Mouse (Mus musculus): ENCODE measurements around the gene Gabpb2. TPM values are rescaled to one million over a fixed set of nuclear protein-coding genes. Genes with fewer than 3 reads are reported as not detected.

Gene Gabpb2
- total and polyA plus RNA-seq, 3 experiments = 72.2 to 92.8 (median 82.2) TPM

DNA sequence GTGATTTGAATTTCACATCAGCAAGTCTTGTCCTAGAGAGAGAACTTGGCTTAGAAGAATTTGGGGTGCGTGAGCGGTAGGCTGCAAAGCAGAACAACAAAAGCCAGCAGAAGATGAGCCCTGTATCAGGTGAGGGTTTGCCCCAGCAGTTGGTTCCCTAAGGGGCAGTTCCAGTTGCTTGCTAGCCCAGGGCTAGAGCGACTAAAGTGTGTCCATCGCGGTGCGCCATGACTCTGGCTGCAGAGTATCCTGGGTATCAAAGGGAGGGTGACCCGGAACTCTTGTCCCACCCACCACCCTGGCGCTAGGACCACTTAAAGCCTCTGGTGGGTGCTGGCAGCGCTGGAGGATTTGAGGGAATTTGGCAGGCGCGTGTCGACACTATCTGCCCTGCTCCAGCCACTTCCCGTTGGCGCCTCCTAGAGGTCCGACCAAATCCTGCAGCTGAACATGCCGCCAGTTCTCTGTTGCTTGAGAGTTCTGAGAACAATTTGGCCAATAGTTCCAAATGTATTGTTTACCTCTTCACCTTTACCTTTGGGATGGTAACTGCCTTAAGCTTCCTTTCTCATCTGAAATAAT, 43.6 kb downstream of the Gabpb2 start (continued):
- TF ChIP-seq POLR2AphosphoS5 (IDR thresholded peaks at IDR 0.05; ENCODE audit: borderline replicate concordance, low read depth, low read length) (no peak), TAL1 (IDR thresholded peaks at IDR 0.05; ENCODE audit: low read length) (no peak), RAD21 (IDR thresholded peaks at IDR 0.05; ENCODE audit: low read depth, low read length) (peak; percentile 64), MAX (IDR thresholded peaks at IDR 0.05; ENCODE audit: low read length) (no peak)

GRCm38 (mm10) chr3:95173256-95173949, 44.3 kb downstream of the Gabpb2 start:
- H3K27ac ChIP-seq (ENCODE audit: control insufficient read depth, low read depth, low read length) = no peak overlapping the region
- H3K9ac ChIP-seq (ENCODE audit: control insufficient read depth, low read depth, low read length, poor library complexity, severe bottlenecking) = no peak overlapping the region
- no peaks in the 10 kb centered on the region for H3K9me3 ChIP-seq (replicated peaks; ENCODE audit: insufficient read depth, low read length)
- no peak overlapping the region for H3K4me3 ChIP-seq (ENCODE audit: control insufficient read depth in 1 of 2, insufficient read depth in 1 of 2, low read depth in 2 of 2, low read length in 2 of 2)
- no peaks in the 10 kb centered on the region for H3K79me2 ChIP-seq (ENCODE audit: control insufficient read depth, insufficient read depth, low read length, poor library complexity)
- no peaks in the 10 kb centered on the region for H3K4me1 ChIP-seq (ENCODE audit: control insufficient read depth in 1 of 2, insufficient read depth in 2 of 2, low read length in 2 of 2)
- H3K27me3 ChIP-seq (ENCODE audit: control insufficient read depth in 1 of 2, insufficient read depth in 2 of 2, low read length in 2 of 2) = no peaks in the 10 kb centered on the region
- no peak for DNase-seq (ENCODE audit: low read depth, low spot score)
- no peak for TF ChIP-seq MAZ (IDR thresholded peaks at IDR 0.05; ENCODE audit: low read depth, low read length)
- TF ChIP-seq MEF2A (IDR thresholded peaks at IDR 0.05; ENCODE audit: extremely low read depth, insufficient replicate concordance, low read depth, low read length, poor library complexity, severe bottlenecking) = no peak
- no peak for TF ChIP-seq RCOR1 (IDR thresholded peaks at IDR 0.05; ENCODE audit: low read depth, low read length)
- TF ChIP-seq UBTF (IDR thresholded peaks at IDR 0.05; ENCODE audit: borderline replicate concordance, insufficient read depth, low read depth, low read length) = no peak
- no peak for TF ChIP-seq MYC (IDR thresholded peaks at IDR 0.05; ENCODE audit: low read depth, low read length)
- TF ChIP-seq HCFC1 (IDR thresholded peaks at IDR 0.05; ENCODE audit: low read depth, low read length) = no peak
- no peak for TF ChIP-seq MAX (IDR thresholded peaks at IDR 0.05; ENCODE audit: low read length)
- no peak for TF ChIP-seq JUND (IDR thresholded peaks at IDR 0.05; ENCODE audit: low read depth, low read length)
- TF ChIP-seq TCF12 (IDR thresholded peaks at IDR 0.05; ENCODE audit: low read depth, low read length) = no peak
- TF ChIP-seq ZKSCAN1 (IDR thresholded peaks at IDR 0.05; ENCODE audit: low read depth, low read length) = no peak
- TF ChIP-seq USF2 (IDR thresholded peaks at IDR 0.05; ENCODE audit: borderline replicate concordance in 1 of 2, insufficient read depth in 1 of 2, low read depth in 1 of 2, low read length in 2 of 2) = no peak
- no peak for TF ChIP-seq GABPA (IDR thresholded peaks at IDR 0.05; ENCODE audit: low read depth, low read length)
- no peak for TF ChIP-seq ETS1 (IDR thresholded peaks at IDR 0.05; ENCODE audit: low read depth, low read length)
- no peak for TF ChIP-seq POLR2AphosphoS2 (IDR thresholded peaks at IDR 0.05; ENCODE audit: low read length)
- no peak for TF ChIP-seq ELF1 (IDR thresholded peaks at IDR 0.05; ENCODE audit: low read depth, low read length)
- H3K36me3 ChIP-seq (ENCODE audit: control insufficient read depth in 1 of 2, insufficient read depth in 2 of 2, low read length in 2 of 2) = no peaks in the 10 kb centered on the region
